Mouse (Mus musculus): ENCODE results near the gene Arl2. TPM values are rescaled to one million over a fixed set of nuclear protein-coding genes. Genes with fewer than 3 reads are reported as not detected.

The Arl2 gene
- polyA plus RNA-seq (2017; shearing (Covaris generic)) = 28.6 TPM

GRCm38 (mm10) chr19:6141394-6141749 lies at the start of gene Arl2:
Gene Arl2 (minus strand): TSS chr19:6141548.

GRCm38 (mm10) chr19:6184131-6184530 lies 42.8 kb upstream of the Arl2 start, which contains the start of gene Majin:
Gene Majin (plus strand): TSS chr19:6184388.

GRCm38 (mm10) chr19:6140678-6141393 lies 512 bp downstream of the Arl2 start, which contains the start of gene Batf2:
Gene Batf2 (plus strand): TSS chr19:6140983.

GRCm38 (mm10) chr19:6127760-6128341 lies 13.5 kb downstream of the Arl2 start, which contains the start of gene Snx15:
Gene Snx15 (minus strand): TSS chr19:6128304.

GRCm38 (mm10) chr19:6117986-6118676 lies 23.2 kb downstream of the Arl2 start, which contains the start of gene Sac3d1:
Gene Sac3d1 (minus strand): TSS chr19:6118650.

GRCm38 (mm10) chr19:6105586-6105985 lies 35.8 kb downstream of the Arl2 start, which contains the start of gene Naaladl1:
Gene Naaladl1 (plus strand): TSS chr19:6105782.

GRCm38 (mm10) chr19:6094119-6094518 lies 47.2 kb downstream of the Arl2 start, which contains the start of gene AC131692.1:
Gene AC131692.1 (plus strand): TSS chr19:6094419.

GRCm38 (mm10) chr19:6084478-6085248 lies 56.7 kb downstream of the Arl2 start, which contains the start of the genes Zfpl1 and Cdca5:
Gene Zfpl1 (minus strand): TSS chr19:6084956.
Gene Cdca5 (plus strand): TSS chr19:6084983.

Other genes with a start within 250 kb of the Arl2 start
- 0.36 TPM for gene Tigd3, start 247.4 kb downstream of the Arl2 start, polyA plus RNA-seq (2017; shearing (Covaris generic))
- gene Dpf2, start 228.5 kb downstream of the Arl2 start, polyA plus RNA-seq (2017; shearing (Covaris generic)) = 210 TPM
- 0.14 TPM for gene Cdc42ep2, start 216.7 kb downstream of the Arl2 start, polyA plus RNA-seq (2017; shearing (Covaris generic))
- gene Pola2, start 177.3 kb downstream of the Arl2 start, polyA plus RNA-seq (2017; shearing (Covaris generic)) = 57.4 TPM
- not detected for gene Slc22a20, start 155.4 kb downstream of the Arl2 start, polyA plus RNA-seq (2017; shearing (Covaris generic))
- 84.5 TPM for gene Capn1, start 125.7 kb downstream of the Arl2 start, polyA plus RNA-seq (2017; shearing (Covaris generic))
- 51.3 TPM for gene Syvn1, start 95.0 kb downstream of the Arl2 start, polyA plus RNA-seq (2017; shearing (Covaris generic))
- gene Mrpl49, start 83.8 kb downstream of the Arl2 start, polyA plus RNA-seq (2017; shearing (Covaris generic)) = 61.3 TPM
- gene Fau, start 83.7 kb downstream of the Arl2 start, polyA plus RNA-seq (2017; shearing (Covaris generic)) = 1,170 TPM
- gene Znhit2, start 80.4 kb downstream of the Arl2 start, polyA plus RNA-seq (2017; shearing (Covaris generic)) = 5.8 TPM
- gene Tm7sf2, start 73.2 kb downstream of the Arl2 start, polyA plus RNA-seq (2017; shearing (Covaris generic)) = 15.6 TPM
- 73.4 TPM for gene Vps51, start 64.3 kb downstream of the Arl2 start, polyA plus RNA-seq (2017; shearing (Covaris generic))
- not detected for gene Tmem262, start 61.5 kb downstream of the Arl2 start, polyA plus RNA-seq (2017; shearing (Covaris generic))
- gene Gm28374, start 59.3 kb downstream of the Arl2 start, polyA plus RNA-seq (2017; shearing (Covaris generic)) = 1.7 TPM
- 47.2 TPM for gene Zfpl1, start 56.6 kb downstream of the Arl2 start, polyA plus RNA-seq (2017; shearing (Covaris generic))
- 3.9 TPM for gene Cdca5, start 56.6 kb downstream of the Arl2 start, polyA plus RNA-seq (2017; shearing (Covaris generic))
- gene AC131692.1, start 47.1 kb downstream of the Arl2 start, polyA plus RNA-seq (2017; shearing (Covaris generic)) = not detected
- gene Naaladl1, start 35.8 kb downstream of the Arl2 start, polyA plus RNA-seq (2017; shearing (Covaris generic)) = not detected
- 1.5 TPM for gene Sac3d1, start 22.9 kb downstream of the Arl2 start, polyA plus RNA-seq (2017; shearing (Covaris generic))
- gene Snx15, start 13.2 kb downstream of the Arl2 start, polyA plus RNA-seq (2017; shearing (Covaris generic)) = 42.8 TPM
- gene Batf2, start 565 bp downstream of the Arl2 start, polyA plus RNA-seq (2017; shearing (Covaris generic)) = not detected
- gene Majin, start 42.8 kb upstream of the Arl2 start, polyA plus RNA-seq (2017; shearing (Covaris generic)) = not detected
- not detected for gene Gpha2, start 84.8 kb upstream of the Arl2 start, polyA plus RNA-seq (2017; shearing (Covaris generic))
- gene Ppp2r5b, start 94.3 kb upstream of the Arl2 start, polyA plus RNA-seq (2017; shearing (Covaris generic)) = 6.7 TPM
- 42.5 TPM for gene Atg2a, start 100.1 kb upstream of the Arl2 start, polyA plus RNA-seq (2017; shearing (Covaris generic))
- gene Ehd1, start 135.2 kb upstream of the Arl2 start, polyA plus RNA-seq (2017; shearing (Covaris generic)) = 8.5 TPM
- 0.10 TPM for gene Cdc42bpg, start 164.9 kb upstream of the Arl2 start, polyA plus RNA-seq (2017; shearing (Covaris generic))
- gene Men1, start 193.4 kb upstream of the Arl2 start, polyA plus RNA-seq (2017; shearing (Covaris generic)) = 58.3 TPM
- 104 TPM for gene Map4k2, start 199.6 kb upstream of the Arl2 start, polyA plus RNA-seq (2017; shearing (Covaris generic))
- gene Sf1, start 222.1 kb upstream of the Arl2 start, polyA plus RNA-seq (2017; shearing (Covaris generic)) = 158 TPM
- 8.2 TPM for gene Pygm, start 242.9 kb upstream of the Arl2 start, polyA plus RNA-seq (2017; shearing (Covaris generic))